Comparison of ENCODE assay signal across 18 mouse cellular contexts in the genomic region with DNA sequence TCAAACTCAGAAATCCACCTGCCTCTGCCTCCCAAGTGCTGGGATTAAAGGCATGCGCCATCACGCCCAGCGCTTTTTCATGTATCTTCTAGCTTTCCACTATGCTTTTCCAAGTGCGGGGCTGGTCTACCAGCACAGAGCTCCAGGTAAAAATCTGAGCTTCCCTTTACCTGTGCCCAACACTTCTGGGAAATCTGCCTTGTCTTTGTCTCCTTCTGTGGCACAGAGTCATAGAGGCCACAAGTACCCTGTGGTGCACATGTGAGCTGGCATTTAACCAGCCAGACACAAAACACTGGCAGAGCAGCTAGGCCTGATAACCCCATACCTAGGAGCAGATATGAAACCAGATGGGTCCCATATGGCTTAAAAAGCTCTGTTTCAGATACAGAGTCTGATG. TPM values are rescaled to one million over a fixed set of nuclear protein-coding genes. Genes with fewer than 3 reads are reported as not detected.
"Had no signal": no experiment of that assay in that cellular context is flagged by ENCODE, and none has a peak within 500 bp of the region (broad histone marks: within the 10 kb centered on the region; RNA-seq: fewer than 3 reads in every experiment).

No protein-coding gene starts in this region.

- H3K4me1 ChIP-seq: midbrain, embryonic 12.5 days; stomach, embryonic 15.5 days had no signal

- H3K9ac ChIP-seq: liver, postnatal 0 days; lung, embryonic 15.5 days; midbrain, embryonic 12.5 days; neural tube, embryonic 12.5 days; stomach, embryonic 15.5 days had no signal

- H3K4me2 ChIP-seq: lung, embryonic 15.5 days; midbrain, embryonic 12.5 days; neural tube, embryonic 12.5 days; stomach, embryonic 15.5 days had no signal

- DNase-seq: liver, postnatal 0 days; lung, adult 2 months; lung, postnatal 14 days; lung, postnatal 36 days; midbrain, embryonic 14.5 days; right cerebral cortex, postnatal 14 days; thymus, adult 2 months; thymus, postnatal 25 days; thymus, postnatal 4 days had no signal

- H3K4me3 ChIP-seq: lung, embryonic 15.5 days; midbrain, embryonic 12.5 days; neural tube, embryonic 12.5 days; stomach, embryonic 15.5 days had no signal

- H3K9me3 ChIP-seq: lung, embryonic 15.5 days; megakaryocyte, embryonic 14.5 days; midbrain, embryonic 12.5 days; neural tube, embryonic 12.5 days; stomach, embryonic 15.5 days had no signal

- H3K27me3 ChIP-seq: lung, embryonic 15.5 days; megakaryocyte, embryonic 14.5 days; midbrain, embryonic 12.5 days; neural tube, embryonic 12.5 days; stomach, embryonic 15.5 days had no signal

- H3K27ac ChIP-seq: macrophage; midbrain, embryonic 12.5 days; neural tube, embryonic 12.5 days; stomach, embryonic 15.5 days; stomach, postnatal 0 days had no signal

- ATAC-seq: liver, postnatal 0 days; lung, postnatal 0 days had no signal

RNA-seq across cellular contexts. Expression of a gene that starts 36.4 kb away (rescaled TPM):
- total RNA-seq: neutrophil, adult 5-6 weeks had no signal
